Mouse (Mus musculus) ES-E14 (cell line): ENCODE results near the gene Asb17. TPM values are rescaled to one million over a fixed set of nuclear protein-coding genes. Genes with fewer than 3 reads are reported as not detected.

Source experiments
- DNase-seq: peaks from one replicate; pipeline ENCODE4 v3.0.0-alpha.2; 2013; ENCODE audit warnings: low read depth, low spot score
- H3K27ac ChIP-seq: 2 replicates; pipeline ENCODE4 v1.5.1; 2012; ENCODE audit warnings: low read depth, mild to moderate bottlenecking, low read length, moderate library complexity, mixed read lengths; ENCODE audit not compliant: poor library complexity, insufficient read depth, severe bottlenecking
- H3K36me3 ChIP-seq: 2 replicates; pipeline ENCODE4 v1.6.1; 2012; ENCODE audit warnings: mild to moderate bottlenecking, low read length, moderate library complexity, mixed read lengths; ENCODE audit not compliant: control insufficient read depth, poor library complexity, insufficient read depth, severe bottlenecking
- H3K4me1 ChIP-seq, 2 experiments: fragments of 150-350 bp in 1 of 2; sonication (generic) in 1 of 2; 2 replicates each; pipeline ENCODE4 v1.6.1; 2012; ENCODE audit warnings: low read length in 2 of 2, mild to moderate bottlenecking in 1 of 2, mixed read lengths in 1 of 2; ENCODE audit not compliant: control insufficient read depth in 2 of 2, insufficient read depth in 2 of 2, poor library complexity in 1 of 2
- H3K4me3 ChIP-seq, 2 experiments: fragments of 150-350 bp in 1 of 2; sonication (generic) in 1 of 2; 2 replicates each; pipeline ENCODE4 v1.5.1; 2012; ENCODE audit warnings: low read length in 2 of 2, low read depth in 1 of 2, mild to moderate bottlenecking in 1 of 2, mixed read lengths in 1 of 2; ENCODE audit not compliant: insufficient read depth in 1 of 2, poor library complexity in 1 of 2, severe bottlenecking in 1 of 2
- H3K9ac ChIP-seq: 2 replicates; pipeline ENCODE4 v1.6.1; 2012; ENCODE audit warnings: low read depth, mild to moderate bottlenecking, low read length, mixed read lengths; ENCODE audit not compliant: poor library complexity, insufficient read depth, severe bottlenecking
- H3K9me3 ChIP-seq: fragments of 150-350 bp; sonication (generic); 2 replicates; pipeline ENCODE4 v1.6.1; 2012; ENCODE audit warnings: low read depth, mild to moderate bottlenecking, low read length; ENCODE audit not compliant: control insufficient read depth, insufficient read depth
- CHD2 ChIP-seq: IDR thresholded peaks from 2 replicates; pipeline ENCODE4 v1.6.1; 2014; ENCODE audit warnings: mild to moderate bottlenecking, low read depth, low read length, inconsistent platforms
- HCFC1 ChIP-seq: IDR thresholded peaks from 2 replicates; pipeline ENCODE4 v1.6.1; 2012; ENCODE audit warnings: low read length, inconsistent platforms, borderline replicate concordance; ENCODE audit not compliant: insufficient read depth
- MAFK ChIP-seq: IDR thresholded peaks from 2 replicates; pipeline ENCODE4 v1.6.1; 2014; ENCODE audit warnings: mild to moderate bottlenecking, low read depth, low read length, inconsistent platforms; ENCODE audit not compliant: insufficient read depth
- ZC3H11A ChIP-seq: IDR thresholded peaks from 2 replicates; pipeline ENCODE4 v1.6.1; 2012; ENCODE audit warnings: low read depth, mild to moderate bottlenecking, inconsistent platforms, low read length, borderline replicate concordance
- ZNF384 ChIP-seq: IDR thresholded peaks from 2 replicates; pipeline ENCODE4 v1.6.1; 2012; ENCODE audit warnings: low read depth, low read length, inconsistent platforms
- in situ Hi-C, 2 experiments: fragments of 600-800 bp; cut with MboI; formaldehyde crosslinking; loops; one replicate each; pipeline ENCODE4 v1.15.1; 2025; ENCODE audit warnings: low sequenced_read_pairs in 2 of 2, inconsistent platforms in 1 of 2; ENCODE audit not compliant: unreplicated experiment in 2 of 2
- total RNA-seq: library from RNA; depleted of rRNA; stranded (reverse); fragments of 300-350 nt; gene quantifications from 2 replicates; pipeline ENCODE4 v1.2.3, GENCODE M21; 2012

Asb17 gene
- total RNA-seq, 1 experiment: not detected

GRCm38 (mm10) chr3:153802640-153803039 lies 41.4 kb upstream of the Asb17 start:
- Histone ChIP-seq H3K27ac (no peak overlapping the region), H3K4me3 (no peak overlapping the region), H3K9me3 (no peaks in the 10 kb centered on the region), H3K36me3 (no peaks in the 10 kb centered on the region), H3K4me1 (peaks cover 0 to 4% of the 10 kb centered on the region in 2 experiments; a peak in 2 of 4 replicates), H3K9ac (no peak overlapping the region)
- TF ChIP-seq ZC3H11A (no peak), CHD2 (no peak), MAFK (no peak), HCFC1 (no peak), ZNF384 (no peak)
- DNase-seq: no peak
- in situ Hi-C loops: no loop called here

DNA sequence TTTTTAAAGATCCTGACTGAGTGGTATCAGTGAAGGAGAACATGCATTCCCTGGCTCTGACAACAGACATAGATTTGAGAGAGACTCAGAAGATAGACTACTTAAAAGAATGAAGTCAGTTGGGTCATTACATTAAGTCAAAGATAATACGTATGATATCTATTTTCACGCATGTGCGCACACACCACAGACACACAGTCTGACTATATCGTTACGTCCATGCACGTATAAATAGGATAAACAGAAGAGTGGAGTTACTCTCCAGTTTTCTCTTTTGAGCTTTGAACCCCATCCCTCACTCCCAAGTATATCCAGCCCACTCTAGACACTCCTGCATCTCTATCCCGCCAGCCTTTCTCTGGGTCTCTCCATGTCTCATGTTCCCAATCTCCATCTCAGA lies 40.0 kb upstream of the Asb17 start:
- Histone ChIP-seq H3K36me3 (no peaks in the 10 kb centered on the region), H3K9me3 (no peaks in the 10 kb centered on the region), H3K4me3 (no peak overlapping the region), H3K9ac (no peak overlapping the region), H3K4me1 (peaks cover 0 to 4% of the 10 kb centered on the region in 2 experiments; a peak in 2 of 4 replicates), H3K27ac (no peak overlapping the region)
- DNase-seq: no peak
- in situ Hi-C loops: no loop called here
- TF ChIP-seq MAFK (no peak), ZNF384 (no peak), CHD2 (no peak), HCFC1 (no peak), ZC3H11A (no peak)

- Histone ChIP-seq H3K27ac (peak overlapping the region; percentile 39; the same call in 1 of the 2 replicates), H3K4me1 (peaks cover 0 to 4% of the 10 kb centered on the region in 2 experiments; a peak in 2 of 4 replicates), H3K9ac (no peak overlapping the region), H3K36me3 (no peaks in the 10 kb centered on the region), H3K9me3 (no peaks in the 10 kb centered on the region), H3K4me3 (no peak overlapping the region)
- in situ Hi-C loops: no loop called here
- TF ChIP-seq ZNF384: no peak
- TF ChIP-seq ZC3H11A: peak; percentile 43; the same call in 1 of the 2 replicates
- peak; percentile 98 for DNase-seq
Measured at GRCm38 (mm10) chr3:153806077-153806772, 37.8 kb upstream of the Asb17 start.

- Histone ChIP-seq H3K4me1 (peaks cover 0 to 4% of the 10 kb centered on the region in 2 experiments; a peak in 2 of 4 replicates), H3K9me3 (no peaks in the 10 kb centered on the region), H3K9ac (no peak overlapping the region), H3K36me3 (no peaks in the 10 kb centered on the region), H3K27ac (no peak overlapping the region), H3K4me3 (no peak overlapping the region)
- TF ChIP-seq ZC3H11A: no peak
- no peak for TF ChIP-seq CHD2
- TF ChIP-seq HCFC1: no peak
- no peak for TF ChIP-seq ZNF384
- no peak for TF ChIP-seq MAFK
- in situ Hi-C loops: no loop called here
- no peak for DNase-seq
Measured at GRCm38 (mm10) chr3:153806773-153807443, 37.1 kb upstream of the Asb17 start.
